Mouse (Mus musculus) neural tube, embryonic 13.5 days (tissue): Measurements from ENCODE around the gene Mzf1. TPM values are rescaled to one million over a fixed set of nuclear protein-coding genes. Genes with fewer than 3 reads are reported as not detected.

Source experiments
- ATAC-seq: fragments of 200-750 bp; cut with Nextera tagmentation; 2 replicates; pipeline ENCODE4 v1.8.0; 2017; ENCODE audit warnings: low read depth, mild to moderate bottlenecking, moderate TSS enrichment, moderate library complexity
- H3K27ac ChIP-seq: fragments of 300-500 bp; sonication (generic); replicated peaks from 2 replicates; pipeline ENCODE4 v1.5.1; 2015; ENCODE audit warnings: moderate library complexity, mild to moderate bottlenecking, inconsistent platforms
- H3K27me3 ChIP-seq: fragments of 300-500 bp; sonication (generic); 2 replicates; pipeline ENCODE4 v1.6.1; 2015; ENCODE audit warnings: mild to moderate bottlenecking, inconsistent platforms
- H3K36me3 ChIP-seq: fragments of 300-500 bp; sonication (generic); 2 replicates; pipeline ENCODE4 v1.6.1; 2015; ENCODE audit warnings: mild to moderate bottlenecking, inconsistent platforms
- H3K4me1 ChIP-seq: fragments of 300-500 bp; sonication (generic); replicated peaks from 2 replicates; pipeline ENCODE4 v1.6.1; 2015; ENCODE audit warnings: inconsistent platforms
- H3K4me2 ChIP-seq: fragments of 300-500 bp; sonication (generic); 2 replicates; pipeline ENCODE4 v1.6.1; 2015; ENCODE audit warnings: inconsistent platforms, mild to moderate bottlenecking, moderate library complexity
- H3K4me3 ChIP-seq: fragments of 300-500 bp; sonication (generic); 2 replicates; pipeline ENCODE4 v1.5.1; 2015; ENCODE audit warnings: mild to moderate bottlenecking, inconsistent platforms
- H3K9ac ChIP-seq: fragments of 300-500 bp; sonication (generic); 2 replicates; pipeline ENCODE4 v1.6.1; 2015; ENCODE audit warnings: moderate library complexity, mild to moderate bottlenecking, inconsistent platforms
- H3K9me3 ChIP-seq: fragments of 300-500 bp; sonication (generic); 2 replicates; pipeline ENCODE4 v1.6.1; 2016; ENCODE audit warnings: inconsistent platforms
- WGBS: fragments of 180-500 bp; shearing (Covaris S2); methylation state at CpG from one replicate; pipeline ENCODE4 v1.1.7; 2015; 5-methylcytosine and 5-hydroxymethylcytosine counted together
- polyA plus RNA-seq: library from polyadenylated mRNA; unstranded; fragments of >200 nt; fragmentation: Nextera tagmentation; extraction: Ambion mirVana; gene quantifications from 2 replicates; pipeline ENCODE4 v1.2.1, GENCODE M21; 2015

Gene Mzf1
- polyA plus RNA-seq, 1 experiment from 2014 or later: 6.0 TPM

DNA sequence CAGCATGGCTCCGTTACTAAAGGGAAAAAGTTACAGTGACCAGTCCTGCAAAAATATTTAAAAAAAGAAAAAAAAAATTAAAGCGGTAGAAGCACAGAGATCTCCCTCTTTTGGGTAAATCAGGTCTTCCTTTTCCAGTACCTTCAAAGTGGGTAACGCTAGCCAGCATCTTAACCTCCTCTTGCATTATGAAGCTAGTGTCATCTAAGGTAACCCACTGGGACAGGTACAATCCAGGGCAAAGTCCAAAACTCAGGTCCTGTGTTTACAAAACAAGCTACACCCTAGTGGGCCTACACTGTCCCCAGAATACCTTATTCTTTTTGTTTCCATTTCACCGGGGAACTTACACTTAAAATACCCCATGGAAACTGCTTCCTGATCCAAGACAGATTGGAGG lies 40.9 kb downstream of the Mzf1 start:
- Histone ChIP-seq H3K4me2 (no peak overlapping the region), H3K4me3 (no peak overlapping the region), H3K27ac (no peak overlapping the region), H3K9me3 (no peaks in the 10 kb centered on the region), H3K36me3 (no peaks in the 10 kb centered on the region), H3K4me1 (peaks cover 12% of the 10 kb centered on the region), H3K9ac (peak overlapping the region; percentile 38; the same call in 1 of the 2 replicates), H3K27me3 (no peaks in the 10 kb centered on the region)
- 60% methylated on average over 4 of the region's 4 CpGs for WGBS
- no peak for ATAC-seq

DNA sequence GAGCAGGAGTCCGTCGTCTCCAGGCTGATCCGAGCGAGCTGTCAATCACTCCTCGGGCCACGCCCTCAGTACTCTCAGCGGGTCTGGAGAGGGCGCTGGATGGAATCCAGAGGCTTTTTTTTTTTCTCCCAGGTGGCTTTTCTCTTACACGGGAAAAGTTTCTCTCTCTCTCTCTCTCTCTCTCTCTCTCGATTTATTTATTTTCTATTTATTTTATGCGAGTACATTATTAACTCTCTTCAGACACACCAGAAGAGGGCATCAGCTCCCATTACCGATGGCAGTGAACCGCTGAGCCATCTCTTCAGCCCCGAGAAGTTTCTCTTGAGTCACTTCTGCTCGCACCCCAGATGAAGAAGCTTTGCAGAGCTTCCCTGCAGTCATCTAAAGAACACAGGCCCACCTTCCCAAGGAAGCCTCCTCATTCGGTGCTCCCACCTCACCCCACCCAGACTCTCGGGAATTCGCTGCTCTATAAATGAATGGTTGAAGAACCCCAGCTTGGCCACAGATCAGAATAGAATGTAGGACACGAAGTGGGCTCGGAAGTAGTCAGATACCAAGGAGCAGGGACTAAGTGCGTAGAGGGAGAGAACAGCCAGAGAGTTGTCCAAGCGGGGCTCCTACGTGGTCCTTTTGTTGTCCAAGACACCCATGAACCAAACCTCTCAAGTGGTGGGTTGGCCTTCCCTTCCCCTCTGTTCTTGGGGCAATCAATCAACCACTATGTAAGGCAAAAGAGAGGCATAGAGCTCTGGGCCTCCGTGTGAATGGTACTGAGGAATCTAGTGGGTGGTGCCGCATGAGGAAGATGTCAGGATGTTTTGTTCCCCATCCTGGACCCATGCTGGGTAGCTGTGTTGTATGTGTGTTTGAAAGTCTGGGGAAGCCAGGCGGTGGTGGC lies 44.3 kb downstream of the Mzf1 start, which contains the start of gene Zbtb45:
Zbtb45 (minus strand) TSS at position 30 of the 904 bp plus-strand sequence.
- H3K9me3 ChIP-seq: no peaks in the 10 kb centered on the region
- peaks cover 39% of the 10 kb centered on the region for H3K4me1 ChIP-seq
- H3K4me2 ChIP-seq: peak within 1 kb of the TSS; percentile 86
- H3K27me3 ChIP-seq: peaks cover 9% of the 10 kb centered on the region
- H3K9ac ChIP-seq: peak within 1 kb of the TSS; percentile 81
- H3K4me3 ChIP-seq: peak within 1 kb of the TSS; percentile 74
- ATAC-seq: no peak
- 4% methylated on average over 26 of the region's 26 CpGs for WGBS
- peaks cover 24% of the 10 kb centered on the region for H3K36me3 ChIP-seq
- peak within 1 kb of the TSS; percentile 96 for H3K27ac ChIP-seq

DNA sequence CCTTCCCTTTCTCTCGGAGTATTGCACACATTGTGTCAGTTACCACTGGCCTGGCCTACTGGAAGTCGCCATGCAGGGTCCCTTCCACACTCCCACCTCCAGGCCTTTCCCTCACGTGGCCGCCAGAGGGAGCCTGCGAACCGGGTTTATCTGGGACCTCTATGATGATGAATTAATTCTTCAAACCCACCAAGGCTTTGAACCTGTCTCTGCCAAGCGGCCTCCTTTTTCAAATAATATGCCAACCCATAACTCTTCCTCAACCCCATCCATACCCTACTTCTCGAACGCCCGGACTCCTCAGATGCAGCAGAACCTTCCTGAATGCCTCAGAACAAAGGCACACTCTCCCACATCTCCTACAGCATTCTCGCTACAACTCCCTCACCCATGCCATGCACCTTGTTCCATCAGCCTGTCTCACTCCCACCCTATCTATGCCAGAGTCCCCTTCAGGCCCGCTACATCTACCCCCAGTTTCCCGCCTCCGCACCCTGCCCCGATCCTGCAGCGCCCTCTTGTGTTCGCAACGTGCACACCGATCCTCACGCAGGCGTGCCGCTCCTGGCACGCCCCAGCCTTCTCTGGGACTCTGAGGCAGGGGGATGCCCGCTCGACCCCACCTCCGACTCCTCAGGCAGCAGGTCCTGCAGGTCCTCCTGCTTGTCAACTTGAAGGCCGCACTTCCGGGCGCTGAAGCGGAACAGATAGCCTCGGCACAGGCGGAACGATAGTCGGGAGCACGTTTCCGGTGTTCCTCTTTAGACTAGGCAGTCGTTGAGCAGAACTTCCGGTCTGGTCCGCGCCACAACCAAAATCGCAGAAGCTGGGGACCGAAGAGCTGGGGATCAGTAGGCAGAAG lies 45.2 kb downstream of the Mzf1 start:
- Histone ChIP-seq H3K27me3 (peaks cover 9% of the 10 kb centered on the region), H3K9me3 (no peaks in the 10 kb centered on the region), H3K9ac (peak overlapping the region; percentile 81), H3K27ac (peak overlapping the region; percentile 96), H3K4me3 (peak overlapping the region; percentile 74), H3K4me1 (peaks cover 39% of the 10 kb centered on the region), H3K4me2 (peak overlapping the region; percentile 86), H3K36me3 (peaks cover 31% of the 10 kb centered on the region)
- WGBS: under 1% methylated on average over 42 of the region's 42 CpGs
- peak; percentile 88 for ATAC-seq

DNA sequence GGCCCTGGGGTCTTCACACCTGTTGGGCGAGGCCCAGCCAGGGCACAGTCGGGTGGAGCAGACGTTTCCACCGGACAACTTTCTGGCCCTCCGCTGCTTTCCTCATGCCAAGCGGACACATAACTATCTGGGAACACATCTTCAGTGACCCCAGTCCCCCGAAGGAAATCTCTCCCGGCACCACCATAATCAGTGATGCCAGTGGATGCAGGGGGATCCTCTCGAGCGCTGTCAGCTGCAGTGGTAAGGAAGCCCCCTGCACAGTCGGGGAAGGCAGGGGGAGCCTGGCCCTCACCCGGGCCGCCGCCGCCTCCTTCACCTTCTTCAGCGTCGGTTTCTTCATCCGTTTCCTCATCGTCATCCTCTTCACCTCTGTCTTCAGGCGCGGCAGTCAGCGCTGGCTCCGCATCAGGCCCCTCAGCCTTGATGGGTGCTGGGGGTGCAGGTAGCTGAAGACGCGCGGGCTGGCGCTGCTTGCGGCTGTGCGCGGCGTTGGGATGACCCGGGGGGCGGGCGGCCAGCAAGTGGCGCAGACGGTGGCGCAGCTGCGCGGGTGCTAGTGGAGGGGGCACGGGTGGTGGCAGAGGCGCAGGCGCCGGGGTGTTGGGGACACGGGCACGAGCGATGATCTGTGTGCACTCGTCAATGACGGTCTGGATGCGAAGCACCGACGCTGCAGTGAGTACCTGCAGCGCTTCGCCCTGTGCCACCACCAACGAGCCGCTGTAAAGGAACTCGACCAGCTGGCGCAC lies 47.0 kb downstream of the Mzf1 start:
- Histone ChIP-seq H3K4me3 (peak overlapping the region; percentile 26), H3K27ac (0 out of 2 replicates have a peak overlapping the region, but pooled peaks have one; percentile 33), H3K9me3 (no peaks in the 10 kb centered on the region), H3K4me1 (peaks cover 39% of the 10 kb centered on the region), H3K4me2 (peak overlapping the region; percentile 86), H3K9ac (peak overlapping the region; percentile 81), H3K36me3 (peaks cover 42% of the 10 kb centered on the region), H3K27me3 (peaks cover 9% of the 10 kb centered on the region)
- no peak for ATAC-seq
- 30% methylated on average over 57 of the region's 57 CpGs for WGBS

DNA sequence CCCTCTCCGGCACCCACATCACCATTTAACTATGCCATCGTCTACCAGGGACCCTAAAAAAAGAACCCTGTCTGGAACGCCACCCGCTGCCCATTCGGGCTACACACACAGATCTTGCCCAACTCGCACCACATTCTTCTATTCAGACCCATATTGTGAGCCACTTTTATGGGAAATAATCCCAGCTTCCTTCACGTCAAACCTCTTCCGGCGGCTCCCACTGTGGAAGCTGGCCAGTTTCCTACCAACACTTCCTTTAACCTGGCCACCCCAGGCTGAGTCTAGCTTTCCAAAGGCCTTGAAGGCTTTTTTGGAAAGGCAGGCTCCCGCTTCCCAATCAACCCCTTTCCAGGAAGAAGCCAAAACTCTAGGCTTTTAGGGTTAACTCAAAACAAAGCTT lies 48.0 kb downstream of the Mzf1 start:
- peaks cover 39% of the 10 kb centered on the region for H3K4me1 ChIP-seq
- H3K27me3 ChIP-seq: peaks cover 9% of the 10 kb centered on the region
- H3K9me3 ChIP-seq: no peaks in the 10 kb centered on the region
- H3K27ac ChIP-seq: no peak overlapping the region
- H3K4me2 ChIP-seq: no peak overlapping the region
- no peak for ATAC-seq
- H3K9ac ChIP-seq: no peak overlapping the region
- H3K4me3 ChIP-seq: no peak overlapping the region
- WGBS: 80% methylated on average over 10 of the region's 10 CpGs
- peaks cover 42% of the 10 kb centered on the region for H3K36me3 ChIP-seq

DNA sequence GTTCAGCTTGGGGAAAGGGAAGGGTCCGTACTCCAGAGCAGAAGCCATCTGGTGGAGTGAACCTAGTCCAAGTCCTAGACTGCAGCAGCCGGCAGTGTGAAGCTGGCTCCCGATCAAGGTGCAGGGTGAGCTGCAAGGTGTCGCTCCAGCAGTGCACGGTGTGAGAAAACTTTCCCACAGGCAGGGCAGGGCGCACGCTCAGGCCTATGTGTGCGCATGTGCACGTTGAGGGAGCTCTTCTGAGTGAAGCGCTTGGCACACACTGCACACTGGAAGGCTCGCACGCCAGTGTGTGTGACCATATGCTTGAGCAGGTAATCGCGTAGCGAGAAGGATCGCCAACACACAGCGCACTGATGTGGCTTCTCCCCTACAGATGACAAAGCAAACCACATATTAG lies 48.6 kb downstream of the Mzf1 start:
- no peak for ATAC-seq
- Histone ChIP-seq H3K36me3 (peaks cover 42% of the 10 kb centered on the region), H3K4me3 (no peak overlapping the region), H3K4me1 (peaks cover 39% of the 10 kb centered on the region), H3K27me3 (peaks cover 9% of the 10 kb centered on the region), H3K27ac (no peak overlapping the region), H3K9me3 (no peaks in the 10 kb centered on the region), H3K9ac (no peak overlapping the region; the same call in 1 of the 2 replicates), H3K4me2 (no peak overlapping the region)
- WGBS: 91% methylated on average over 17 of the region's 17 CpGs

DNA sequence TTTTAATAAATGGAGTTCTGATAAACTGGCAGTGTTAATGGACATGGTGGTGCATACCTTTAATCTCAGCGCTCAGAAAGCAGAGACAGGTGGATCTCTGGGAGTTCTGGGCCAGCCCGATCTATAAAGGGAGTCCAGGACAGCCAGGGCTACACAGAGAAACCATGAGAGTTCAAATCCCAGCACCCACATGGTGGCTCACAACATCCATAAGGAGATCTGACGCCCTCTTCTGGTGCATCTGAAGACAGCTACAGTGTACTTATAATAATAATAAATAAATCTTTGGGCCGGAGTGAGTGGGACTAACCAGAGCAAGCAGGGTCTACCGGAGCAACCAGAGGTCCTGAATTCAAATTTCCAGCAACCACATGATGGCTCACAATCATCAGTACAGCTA lies 51.2 kb downstream of the Mzf1 start:
- peaks cover 24% of the 10 kb centered on the region for H3K4me1 ChIP-seq
- no peak overlapping the region for H3K9ac ChIP-seq
- H3K4me3 ChIP-seq: no peak overlapping the region
- 75% methylated on average over 5 of the region's 5 CpGs for WGBS
- H3K27me3 ChIP-seq: peaks cover 9% of the 10 kb centered on the region
- ATAC-seq: no peak
- no peak overlapping the region for H3K4me2 ChIP-seq
- H3K9me3 ChIP-seq: no peaks in the 10 kb centered on the region
- no peak overlapping the region for H3K27ac ChIP-seq
- H3K36me3 ChIP-seq: peaks cover 42% of the 10 kb centered on the region

DNA sequence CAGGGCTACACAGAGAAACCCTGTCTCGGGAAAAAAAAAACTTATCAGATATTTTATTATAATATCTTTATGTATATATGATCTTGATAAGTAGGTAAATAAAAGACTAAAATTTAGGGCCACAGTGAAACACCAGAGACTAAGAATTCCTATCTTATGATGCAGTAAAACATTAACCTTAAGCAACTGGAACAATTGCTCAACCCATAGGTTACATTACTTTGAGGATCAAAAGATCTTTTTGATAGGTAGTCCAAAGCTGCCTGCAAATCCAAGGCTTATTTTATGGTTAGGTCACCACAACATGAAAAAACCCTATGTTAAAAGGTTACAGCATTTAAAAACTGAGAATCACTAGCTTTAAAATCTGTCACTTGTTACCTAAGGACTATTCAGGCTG lies 53.0 kb downstream of the Mzf1 start:
- ATAC-seq: no peak
- Histone ChIP-seq H3K4me2 (no peak overlapping the region), H3K27me3 (no peaks in the 10 kb centered on the region), H3K27ac (no peak overlapping the region), H3K36me3 (peaks cover 31% of the 10 kb centered on the region), H3K4me3 (no peak overlapping the region), H3K4me1 (peaks cover 7% of the 10 kb centered on the region; the same call in 1 of the 2 replicates), H3K9me3 (no peaks in the 10 kb centered on the region), H3K9ac (no peak overlapping the region)
- WGBS: 59% methylated on average over 1 of the region's 1 CpGs

DNA sequence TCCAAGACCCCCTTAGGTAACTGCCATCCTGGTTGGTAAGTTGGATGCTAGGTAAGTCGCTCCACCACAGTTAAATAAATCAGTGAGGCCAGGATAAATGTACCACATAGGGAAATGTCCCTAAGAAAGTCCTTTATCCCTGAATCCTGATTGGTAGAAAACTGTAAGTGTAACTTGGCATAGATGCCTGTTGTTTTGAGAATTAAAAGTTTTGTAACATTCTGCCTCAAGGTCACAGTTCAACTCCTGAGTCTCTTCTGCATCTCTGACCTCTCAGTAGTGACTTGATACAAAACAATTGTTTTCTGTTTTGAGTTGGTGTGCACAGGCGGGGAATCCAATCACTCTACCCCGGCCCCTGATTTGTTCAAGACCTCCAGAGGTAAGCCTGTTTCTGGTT lies 55.7 kb downstream of the Mzf1 start, which contains the start of gene Trim28:
Trim28 (plus strand) TSS at position 264 of the 400 bp plus-strand sequence.
- ATAC-seq: no peak

DNA sequence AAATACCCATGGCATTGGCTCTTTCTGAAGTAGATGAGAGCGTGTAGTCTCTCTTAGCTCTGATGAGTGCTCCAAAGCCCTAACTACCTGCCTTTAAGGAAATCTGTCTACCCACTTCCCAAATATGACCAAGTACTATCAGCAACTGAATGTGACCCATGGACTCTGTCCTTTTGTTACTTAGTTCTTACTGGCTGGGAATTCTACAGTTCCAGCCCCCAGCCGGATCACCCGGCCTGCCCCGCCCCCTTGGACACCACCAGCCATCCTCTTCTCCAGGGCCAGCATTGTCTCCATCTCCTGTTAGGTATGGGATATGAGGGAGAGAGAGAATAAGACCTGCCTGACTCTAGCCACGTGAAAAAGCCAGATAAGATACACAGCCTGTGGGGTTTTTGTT lies 56.5 kb downstream of the Mzf1 start, which contains the start of gene Slc27a5:
Slc27a5 (minus strand) TSS at position 140 of the 400 bp plus-strand sequence.
- Histone ChIP-seq H3K27ac (no peak within 1 kb of the TSS), H3K4me2 (no peak within 1 kb of the TSS), H3K27me3 (no peaks in the 10 kb centered on the region), H3K4me3 (no peak within 1 kb of the TSS), H3K36me3 (no peaks in the 10 kb centered on the region), H3K9me3 (no peaks in the 10 kb centered on the region), H3K9ac (no peak within 1 kb of the TSS), H3K4me1 (no peaks in the 10 kb centered on the region)
- WGBS: 84% methylated on average over 5 of the region's 5 CpGs
- no peak for ATAC-seq

More for the DNA sequence above, 55.7 kb downstream of the Mzf1 start, which contains the start of gene Trim28:
- no peak within 1 kb of the TSS for H3K4me2 ChIP-seq
- WGBS: 76% methylated on average over 3 of the region's 3 CpGs
- H3K4me1 ChIP-seq: no peaks in the 10 kb centered on the region
- no peak within 1 kb of the TSS for H3K4me3 ChIP-seq
- no peaks in the 10 kb centered on the region for H3K27me3 ChIP-seq
- H3K9ac ChIP-seq: no peak within 1 kb of the TSS
- H3K9me3 ChIP-seq: no peaks in the 10 kb centered on the region
- no peak within 1 kb of the TSS for H3K27ac ChIP-seq
- peaks cover 6% of the 10 kb centered on the region; the same call in 1 of the 2 replicates for H3K36me3 ChIP-seq

DNA sequence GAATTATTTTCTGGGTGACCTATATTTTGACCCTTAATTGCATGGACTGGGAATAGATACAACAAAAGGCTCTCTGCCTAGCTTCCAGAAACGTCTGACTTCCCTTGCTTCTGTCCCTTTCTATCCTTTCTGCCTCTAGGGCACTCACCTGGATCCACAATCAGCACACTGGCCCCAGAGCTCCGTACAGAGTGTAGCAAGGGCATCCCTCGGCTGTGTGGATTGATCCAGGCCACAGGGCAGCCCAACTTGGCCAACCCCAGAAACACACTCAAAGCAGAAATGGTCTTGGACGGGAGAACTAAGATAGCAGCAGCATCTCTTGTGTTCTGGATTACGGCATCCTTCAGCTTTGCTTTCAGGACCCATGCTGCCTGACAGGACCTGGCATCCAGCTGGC lies 57.3 kb downstream of the Mzf1 start:
- H3K4me2 ChIP-seq: no peak overlapping the region
- WGBS: 68% methylated on average over 5 of the region's 5 CpGs
- ATAC-seq: no peak

More for the DNA sequence above, 57.3 kb downstream of the Mzf1 start:
- no peaks in the 10 kb centered on the region for H3K4me1 ChIP-seq
- no peak overlapping the region for H3K4me3 ChIP-seq
- H3K27me3 ChIP-seq: no peaks in the 10 kb centered on the region; the same call in 1 of the 2 replicates
- no peaks in the 10 kb centered on the region for H3K9me3 ChIP-seq
- no peaks in the 10 kb centered on the region for H3K36me3 ChIP-seq
- no peak overlapping the region for H3K9ac ChIP-seq
- H3K27ac ChIP-seq: no peak overlapping the region
